Mouse (Mus musculus) C2C12 (cell line): ENCODE measurements around the gene Ptpra.

Source experiments
- CTCF ChIP-seq: IDR thresholded peaks from one replicate; pipeline ENCODE4 v1.5.1; 2011; ENCODE audit not compliant: control insufficient read depth, insufficient read depth, insufficient read length
- MYOD1 ChIP-seq: IDR thresholded peaks from one replicate; pipeline ENCODE4 v1.6.1; 2011; ENCODE audit warnings: low read depth; ENCODE audit not compliant: control insufficient read depth, insufficient read length
- USF1 ChIP-seq: IDR thresholded peaks from one replicate; pipeline ENCODE4 v1.6.1; 2011; ENCODE audit warnings: low read depth, mild to moderate bottlenecking, control low read depth, moderate library complexity

DNA sequence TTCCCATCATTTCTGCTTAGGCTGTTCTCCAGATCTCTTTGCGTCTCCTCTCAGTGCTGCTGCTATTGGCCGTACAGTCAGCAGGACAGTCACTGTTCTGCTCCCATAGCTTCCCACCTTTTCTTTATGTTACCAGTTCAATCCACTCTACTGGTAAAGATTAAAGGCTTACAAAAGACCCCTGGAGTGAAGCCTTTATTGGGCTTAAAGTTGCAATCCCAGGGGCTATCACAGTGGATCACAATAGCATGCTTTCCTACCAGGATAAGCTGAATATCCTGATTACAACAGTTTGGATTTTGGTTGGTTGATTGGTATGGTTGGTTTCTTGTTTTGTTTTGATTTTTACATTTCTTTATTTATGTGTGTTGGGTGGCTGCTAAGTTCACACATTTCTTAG lies 37.9 kb downstream of the Ptpra start:
- TF ChIP-seq CTCF, result no peak
- TF ChIP-seq MYOD1, result no peak
- TF ChIP-seq USF1, result no peak
